Mouse (Mus musculus) forebrain, embryonic 12.5 days (tissue): ENCODE measurements around the gene Kcnip4. TPM values are rescaled to one million over a fixed set of nuclear protein-coding genes. Genes with fewer than 3 reads are reported as not detected.

Source experiments
- ATAC-seq: fragments of 200-750 bp; cut with Nextera tagmentation; 2 replicates; pipeline ENCODE4 v1.8.0; 2017; ENCODE audit warnings: moderate TSS enrichment; ENCODE audit not compliant: low FRiP score
- H3K27ac ChIP-seq: fragments of 300-500 bp; sonication (generic); 2 replicates; pipeline ENCODE4 v1.5.1; 2016; ENCODE audit warnings: mild to moderate bottlenecking
- H3K27me3 ChIP-seq: fragments of 300-500 bp; sonication (generic); 2 replicates; pipeline ENCODE4 v1.6.1; 2016; ENCODE audit warnings: mild to moderate bottlenecking
- H3K36me3 ChIP-seq: fragments of 300-500 bp; sonication (generic); replicated peaks from 2 replicates; pipeline ENCODE4 v1.6.1; 2016; ENCODE audit warnings: mild to moderate bottlenecking
- H3K4me1 ChIP-seq: fragments of 300-500 bp; sonication (generic); 2 replicates; pipeline ENCODE4 v1.6.1; 2016
- H3K4me2 ChIP-seq: fragments of 300-500 bp; sonication (generic); 2 replicates; pipeline ENCODE4 v1.6.1; 2016; ENCODE audit warnings: mild to moderate bottlenecking, moderate library complexity
- H3K4me3 ChIP-seq: fragments of 300-500 bp; sonication (generic); replicated peaks from 2 replicates; pipeline ENCODE4 v1.5.1; 2016; ENCODE audit warnings: mild to moderate bottlenecking
- H3K9ac ChIP-seq: fragments of 300-500 bp; sonication (generic); 2 replicates; pipeline ENCODE4 v1.6.1; 2016; ENCODE audit warnings: mild to moderate bottlenecking
- H3K9me3 ChIP-seq: fragments of 300-500 bp; sonication (generic); 2 replicates; pipeline ENCODE4 v1.6.1; 2016
- WGBS: fragments of 180-500 bp; shearing (Covaris S2); methylation state at CpG from one replicate; pipeline ENCODE4 v1.1.7; 2016; 5-methylcytosine and 5-hydroxymethylcytosine counted together
- polyA plus RNA-seq: library from polyadenylated mRNA; unstranded; fragments of >200 nt; fragmentation: Nextera tagmentation; extraction: Ambion mirVana; gene quantifications from 2 replicates; pipeline ENCODE4 v1.2.1, GENCODE M21; 2016

The Kcnip4 gene
- polyA plus RNA-seq, 1 experiment from 2014 or later, result 2.2 TPM

DNA sequence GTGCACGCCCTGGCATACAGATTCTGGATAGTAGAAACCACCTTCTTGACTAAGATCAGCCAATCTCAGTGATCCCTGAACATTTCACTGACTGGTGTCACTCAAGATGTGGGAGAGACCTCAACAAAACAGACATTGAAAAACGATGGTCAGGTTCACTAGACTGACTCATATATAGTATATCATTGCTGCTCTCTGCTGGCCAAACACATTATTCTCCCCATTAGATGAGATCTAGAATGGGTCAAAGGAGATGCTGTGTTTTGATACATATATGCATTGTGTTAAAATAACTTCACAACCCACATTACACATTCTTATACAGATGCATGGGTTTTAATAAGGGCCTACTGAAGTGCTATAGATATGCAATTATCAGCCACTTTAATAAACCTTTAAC lies 787.1 kb downstream of the Kcnip4 start:
- H3K9ac ChIP-seq, result no peak overlapping the region
- H3K4me3 ChIP-seq, result no peak overlapping the region
- no peaks in the 10 kb centered on the region for H3K27me3 ChIP-seq
- no peak overlapping the region for H3K27ac ChIP-seq
- ATAC-seq, result peak; percentile 55; the same call in 1 of the 2 replicates
- H3K4me1 ChIP-seq, result no peaks in the 10 kb centered on the region
- no peaks in the 10 kb centered on the region for H3K36me3 ChIP-seq
- 53% methylated on average over 2 of the region's 2 CpGs for WGBS
- H3K9me3 ChIP-seq, result no peaks in the 10 kb centered on the region
- H3K4me2 ChIP-seq, result no peak overlapping the region

DNA sequence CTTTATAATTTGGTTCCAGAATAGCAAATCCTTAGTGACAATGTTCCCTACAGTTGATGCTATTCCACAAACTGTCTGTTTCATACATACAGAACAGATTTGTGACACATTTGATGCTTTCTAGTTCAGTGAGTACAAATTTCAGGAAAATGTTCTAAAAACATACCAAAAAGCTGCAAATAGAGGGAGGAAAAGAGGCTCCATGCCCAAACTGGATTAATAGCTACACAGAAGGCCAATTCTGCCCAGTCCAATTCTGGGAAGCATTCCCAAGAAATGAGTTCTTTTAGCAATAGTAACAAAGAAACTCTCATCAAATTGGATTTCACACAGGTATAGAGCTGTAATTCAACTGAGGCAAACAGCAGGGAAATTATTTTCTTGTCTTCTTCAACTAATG lies 806.5 kb downstream of the Kcnip4 start:
- no peaks in the 10 kb centered on the region for H3K4me1 ChIP-seq
- ATAC-seq, result no peak
- no peaks in the 10 kb centered on the region for H3K36me3 ChIP-seq
- no peaks in the 10 kb centered on the region for H3K27me3 ChIP-seq
- no peak overlapping the region for H3K4me2 ChIP-seq
- no peak overlapping the region for H3K27ac ChIP-seq
- no peak overlapping the region for H3K9ac ChIP-seq
- H3K9me3 ChIP-seq, result no peaks in the 10 kb centered on the region
- H3K4me3 ChIP-seq, result no peak overlapping the region

DNA sequence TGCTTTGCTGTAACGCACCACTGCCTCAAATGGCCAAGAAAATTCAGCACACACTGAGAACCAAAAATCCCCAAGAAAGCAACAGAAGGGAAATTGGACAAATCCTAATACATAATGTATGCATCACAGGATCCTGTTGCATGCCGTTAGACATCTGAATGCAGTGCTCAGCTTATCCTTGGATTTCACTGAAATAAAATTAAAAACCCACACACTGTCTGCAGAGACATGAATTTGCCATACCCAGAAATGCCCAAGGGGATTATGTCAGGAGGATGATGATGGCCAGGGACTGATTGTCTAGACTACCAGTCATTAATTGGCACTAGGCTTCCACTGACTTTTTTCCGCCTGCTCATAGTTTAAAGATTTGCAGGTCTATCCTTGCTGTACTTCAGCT lies 818.7 kb downstream of the Kcnip4 start:
- H3K27me3 ChIP-seq, result no peaks in the 10 kb centered on the region
- H3K9me3 ChIP-seq, result no peaks in the 10 kb centered on the region
- H3K9ac ChIP-seq, result no peak overlapping the region
- ATAC-seq, result no peak
- H3K27ac ChIP-seq, result no peak overlapping the region
- H3K4me2 ChIP-seq, result no peak overlapping the region
- no peak overlapping the region for H3K4me3 ChIP-seq
- H3K4me1 ChIP-seq, result no peaks in the 10 kb centered on the region
- H3K36me3 ChIP-seq, result no peaks in the 10 kb centered on the region
- WGBS, result 78% methylated on average over 3 of the region's 3 CpGs

DNA sequence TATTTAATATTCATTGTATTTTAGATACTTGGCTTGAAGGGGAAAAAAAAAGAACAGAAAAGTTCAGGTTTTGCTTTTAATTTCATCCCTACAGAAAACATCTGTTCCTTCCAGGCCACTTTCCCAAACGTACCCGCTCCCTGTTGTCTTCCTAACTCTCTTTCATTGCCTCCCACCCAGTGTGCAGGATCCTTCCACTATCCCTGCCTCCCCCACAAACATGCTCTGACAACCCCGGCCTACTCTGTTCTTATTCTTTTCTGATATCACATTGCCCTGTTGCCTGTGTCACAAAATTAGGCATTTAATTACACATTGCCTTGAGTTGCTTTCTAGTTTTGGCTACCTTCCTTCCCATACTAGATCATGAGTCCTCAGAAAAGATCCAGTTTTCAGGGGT lies 837.6 kb downstream of the Kcnip4 start:
- Histone ChIP-seq H3K4me3 (no peak overlapping the region), H3K27ac (no peak overlapping the region), H3K4me1 (no peaks in the 10 kb centered on the region), H3K27me3 (no peaks in the 10 kb centered on the region), H3K9ac (no peak overlapping the region), H3K36me3 (no peaks in the 10 kb centered on the region), H3K4me2 (no peak overlapping the region), H3K9me3 (no peaks in the 10 kb centered on the region)
- WGBS, result 84% methylated on average over 3 of the region's 3 CpGs
- ATAC-seq, result no peak

DNA sequence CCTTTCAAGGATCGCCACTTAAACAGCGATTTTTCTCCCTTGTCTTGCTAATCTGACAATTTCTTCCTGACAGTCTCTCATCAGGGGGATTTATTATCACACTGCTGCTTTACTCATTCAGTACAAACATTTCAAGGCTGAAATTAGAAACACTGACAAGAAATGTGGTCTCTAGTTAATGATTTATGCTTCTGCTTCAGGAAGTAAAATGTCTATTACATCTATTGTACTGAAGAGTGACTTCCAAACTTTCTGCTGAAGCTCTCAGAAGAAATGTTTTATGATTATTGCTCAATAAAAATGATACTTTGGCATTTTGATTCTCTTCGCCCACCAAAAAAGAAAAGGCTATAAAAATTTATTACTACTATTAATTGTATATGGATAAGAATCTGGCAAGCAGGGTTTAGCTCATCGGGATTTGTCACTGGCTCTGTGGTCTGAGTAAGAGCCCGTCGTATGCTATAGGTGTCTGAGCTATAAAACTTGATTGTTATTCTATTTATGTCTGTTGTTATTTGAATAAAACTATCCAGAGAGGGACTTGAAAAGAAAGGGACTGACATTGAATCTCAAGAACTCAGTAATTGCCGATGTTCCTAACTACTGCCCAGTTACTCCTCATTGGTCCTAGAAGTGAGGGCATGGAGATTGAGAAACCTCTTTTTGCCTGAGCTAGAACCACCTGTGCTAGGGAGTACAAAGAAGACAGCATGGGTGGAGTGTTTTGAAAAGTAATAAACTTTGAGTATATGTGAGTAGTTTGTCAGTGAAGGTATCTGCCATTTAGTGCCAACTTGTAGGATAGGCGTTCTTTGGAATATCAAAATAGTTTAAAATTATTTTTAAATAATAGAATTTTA lies 844.7 kb downstream of the Kcnip4 start:
- no peaks in the 10 kb centered on the region for H3K9me3 ChIP-seq
- no peak overlapping the region for H3K4me3 ChIP-seq
- H3K4me1 ChIP-seq, result no peaks in the 10 kb centered on the region
- 89% methylated on average over 8 of the region's 8 CpGs for WGBS
- H3K36me3 ChIP-seq, result no peaks in the 10 kb centered on the region
- H3K4me2 ChIP-seq, result no peak overlapping the region
- no peaks in the 10 kb centered on the region for H3K27me3 ChIP-seq
- H3K27ac ChIP-seq, result no peak overlapping the region
- no peak overlapping the region for H3K9ac ChIP-seq
- ATAC-seq, result no peak

GRCm38 (mm10) chr5:48662504-48662903 lies 862.2 kb downstream of the Kcnip4 start:
- Histone ChIP-seq H3K9ac (no peak overlapping the region), H3K4me1 (no peaks in the 10 kb centered on the region), H3K36me3 (no peaks in the 10 kb centered on the region), H3K4me2 (no peak overlapping the region), H3K27me3 (no peaks in the 10 kb centered on the region), H3K9me3 (no peaks in the 10 kb centered on the region), H3K4me3 (no peak overlapping the region), H3K27ac (no peak overlapping the region)
- no peak for ATAC-seq
- WGBS, result 78% methylated on average over 3 of the region's 3 CpGs

DNA sequence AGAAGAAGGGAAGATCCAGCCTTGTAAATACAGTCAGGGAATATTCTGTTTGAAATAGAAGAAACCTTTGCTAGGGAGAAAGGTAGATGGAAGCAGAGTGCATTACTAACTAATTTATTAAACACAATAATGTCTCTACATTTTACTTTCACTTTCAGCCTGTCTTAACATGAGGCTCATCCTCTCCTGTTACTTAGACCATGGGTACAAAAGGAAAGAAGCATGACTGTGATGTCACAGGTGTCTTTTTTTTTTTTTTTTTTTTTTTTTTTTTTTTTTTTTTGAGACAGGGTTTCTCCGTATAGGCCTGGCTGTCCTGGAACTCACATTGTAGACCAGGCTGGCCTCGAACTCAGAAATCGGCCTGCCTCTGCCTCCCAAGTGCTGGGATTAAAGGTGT lies 864.7 kb downstream of the Kcnip4 start:
- no peaks in the 10 kb centered on the region for H3K4me1 ChIP-seq
- H3K4me2 ChIP-seq, result no peak overlapping the region
- no peak overlapping the region for H3K4me3 ChIP-seq
- 93% methylated on average over 3 of the region's 3 CpGs for WGBS
- no peaks in the 10 kb centered on the region for H3K27me3 ChIP-seq
- H3K36me3 ChIP-seq, result no peaks in the 10 kb centered on the region
- no peak overlapping the region for H3K9ac ChIP-seq
- ATAC-seq, result no peak
- no peaks in the 10 kb centered on the region for H3K9me3 ChIP-seq
- H3K27ac ChIP-seq, result no peak overlapping the region

DNA sequence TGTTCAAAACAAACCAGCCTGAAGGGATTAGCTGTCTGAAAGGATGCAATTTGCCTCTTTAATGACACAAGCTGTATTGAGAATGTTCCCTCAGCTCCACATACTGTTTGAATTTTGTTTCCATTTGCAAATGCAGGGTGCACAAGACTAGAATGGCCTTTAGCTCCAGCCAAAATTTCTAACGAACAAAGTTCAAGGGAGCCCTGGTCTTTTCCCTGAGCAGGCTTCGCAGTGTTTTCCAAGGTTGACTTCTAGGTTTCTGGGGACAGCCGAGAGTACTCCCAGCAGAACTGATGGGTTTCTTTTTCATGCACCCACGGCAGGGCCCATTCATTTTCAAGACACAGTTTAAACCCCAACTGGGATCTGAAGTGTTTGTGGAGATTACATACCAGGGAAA lies 874.2 kb downstream of the Kcnip4 start:
- 44% methylated on average over 4 of the region's 4 CpGs for WGBS
- no peak overlapping the region for H3K4me3 ChIP-seq
- ATAC-seq, result no peak
- no peaks in the 10 kb centered on the region for H3K4me1 ChIP-seq
- no peaks in the 10 kb centered on the region for H3K9me3 ChIP-seq
- H3K9ac ChIP-seq, result no peak overlapping the region
- no peaks in the 10 kb centered on the region for H3K36me3 ChIP-seq
- H3K27me3 ChIP-seq, result no peaks in the 10 kb centered on the region
- no peak overlapping the region for H3K27ac ChIP-seq
- H3K4me2 ChIP-seq, result no peak overlapping the region

DNA sequence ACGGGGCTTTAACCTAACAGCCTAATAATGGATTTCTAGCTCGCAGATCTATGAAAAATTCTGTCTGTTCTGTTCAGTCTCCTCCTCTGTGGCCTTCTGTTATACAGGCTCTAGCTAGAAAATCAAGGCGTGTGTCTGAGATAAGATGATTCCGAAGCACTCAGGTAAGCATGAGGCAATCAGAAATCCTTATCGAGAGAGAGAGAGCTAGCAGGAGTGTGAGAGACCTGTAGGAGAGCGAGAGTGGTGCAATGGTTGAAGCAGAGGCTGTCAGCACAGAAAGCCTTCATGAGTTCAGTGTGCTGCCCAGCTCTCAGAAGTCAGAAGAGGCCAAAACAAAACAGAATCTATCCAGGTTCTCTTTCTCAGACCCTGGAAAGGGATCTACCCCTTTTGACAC lies 888.0 kb downstream of the Kcnip4 start:
- Histone ChIP-seq H3K4me2 (no peak overlapping the region), H3K4me3 (no peak overlapping the region), H3K9ac (no peak overlapping the region), H3K9me3 (no peaks in the 10 kb centered on the region), H3K36me3 (no peaks in the 10 kb centered on the region), H3K4me1 (no peaks in the 10 kb centered on the region), H3K27me3 (no peaks in the 10 kb centered on the region), H3K27ac (no peak overlapping the region)
- no peak for ATAC-seq
- WGBS, result 89% methylated on average over 6 of the region's 6 CpGs

- Histone ChIP-seq H3K9me3 (no peaks in the 10 kb centered on the region), H3K4me2 (no peak overlapping the region), H3K36me3 (no peaks in the 10 kb centered on the region), H3K27me3 (no peaks in the 10 kb centered on the region), H3K27ac (no peak overlapping the region), H3K4me1 (no peaks in the 10 kb centered on the region), H3K9ac (no peak overlapping the region), H3K4me3 (no peak overlapping the region)
- 88% methylated on average over 3 of the region's 3 CpGs for WGBS
- no peak for ATAC-seq
These were observed 891.1 kb downstream of the Kcnip4 start for GRCm38 (mm10) chr5:48633631-48634030.

DNA sequence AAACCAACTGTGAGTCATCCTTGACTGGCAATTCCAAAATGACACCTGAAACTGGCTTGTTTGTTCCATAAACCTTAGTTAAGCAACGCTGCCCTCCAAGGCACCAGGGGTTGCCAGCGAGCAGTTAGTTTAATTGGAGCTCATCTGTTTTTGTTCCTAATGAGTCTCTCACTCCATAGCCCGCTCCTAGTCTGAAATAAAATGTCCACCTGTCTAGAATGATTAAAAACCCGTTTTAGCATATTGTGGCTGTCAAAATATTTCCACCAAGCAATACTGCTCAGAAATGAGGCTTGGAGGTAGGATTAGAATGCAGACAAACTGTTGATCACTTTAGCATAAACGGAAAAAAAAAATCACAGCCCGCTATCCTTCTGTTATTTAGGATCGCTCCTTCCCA lies 901.3 kb downstream of the Kcnip4 start:
- Histone ChIP-seq H3K36me3 (no peaks in the 10 kb centered on the region), H3K4me3 (no peak overlapping the region), H3K4me1 (no peaks in the 10 kb centered on the region), H3K9ac (no peak overlapping the region), H3K9me3 (no peaks in the 10 kb centered on the region), H3K27ac (no peak overlapping the region), H3K27me3 (no peaks in the 10 kb centered on the region), H3K4me2 (no peak overlapping the region)
- ATAC-seq, result peak; percentile 31; the same call in 1 of the 2 replicates
- 59% methylated on average over 7 of the region's 7 CpGs for WGBS

DNA sequence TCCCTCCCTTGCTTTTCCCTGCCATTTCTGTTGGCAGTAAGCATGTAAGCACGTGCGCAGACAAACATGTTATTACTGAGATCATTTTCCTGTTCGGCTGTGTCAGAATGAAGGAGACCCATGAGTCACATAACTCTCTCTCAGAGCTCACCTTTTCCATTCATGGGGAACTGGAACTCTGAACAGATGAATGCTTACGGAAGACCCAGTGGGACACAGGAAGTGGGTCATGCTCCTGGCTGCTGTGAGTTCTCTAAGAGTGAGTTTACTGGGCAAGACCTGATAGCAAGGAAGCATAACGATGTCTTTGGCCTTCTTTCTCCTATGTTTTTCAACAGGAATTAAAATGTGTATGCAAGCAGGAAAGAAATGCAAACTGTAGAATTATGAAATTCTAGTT lies 917.8 kb downstream of the Kcnip4 start:
- H3K4me3 ChIP-seq, result no peak overlapping the region
- H3K36me3 ChIP-seq, result no peaks in the 10 kb centered on the region
- no peaks in the 10 kb centered on the region for H3K27me3 ChIP-seq
- H3K4me2 ChIP-seq, result no peak overlapping the region
- H3K27ac ChIP-seq, result no peak overlapping the region
- WGBS, result 92% methylated on average over 5 of the region's 5 CpGs
- no peak for ATAC-seq
- no peak overlapping the region for H3K9ac ChIP-seq
- no peaks in the 10 kb centered on the region for H3K4me1 ChIP-seq
- H3K9me3 ChIP-seq, result no peaks in the 10 kb centered on the region

DNA sequence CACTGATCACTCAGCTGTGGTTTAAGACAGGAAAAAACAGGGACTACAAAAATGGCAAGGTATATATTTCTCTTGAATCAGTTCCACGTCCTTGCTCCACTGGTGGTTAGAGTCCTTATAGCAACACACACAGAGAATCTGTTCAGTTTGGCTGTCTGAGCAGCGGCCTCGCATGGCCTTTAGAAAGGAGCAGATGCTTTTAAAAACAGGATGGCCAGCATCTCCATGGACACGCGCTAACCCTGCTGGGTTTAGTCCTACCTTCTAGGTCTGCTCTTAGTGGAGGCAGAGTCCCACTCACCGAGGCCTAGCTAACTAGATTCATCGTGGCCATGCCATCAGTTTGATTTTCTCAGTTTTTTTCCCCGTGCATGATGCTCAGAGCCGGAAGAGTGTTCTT lies 918.4 kb downstream of the Kcnip4 start:
- no peak for ATAC-seq
- WGBS, result 91% methylated on average over 9 of the region's 9 CpGs
- no peaks in the 10 kb centered on the region for H3K36me3 ChIP-seq

More for the DNA sequence above, 918.4 kb downstream of the Kcnip4 start:
- no peaks in the 10 kb centered on the region for H3K27me3 ChIP-seq
- H3K4me1 ChIP-seq, result no peaks in the 10 kb centered on the region
- no peak overlapping the region for H3K9ac ChIP-seq
- H3K4me3 ChIP-seq, result no peak overlapping the region
- H3K9me3 ChIP-seq, result no peaks in the 10 kb centered on the region
- H3K4me2 ChIP-seq, result no peak overlapping the region
- H3K27ac ChIP-seq, result no peak overlapping the region
